Mouse (Mus musculus) lung, postnatal 0 days (tissue): ENCODE results near the gene Onecut3.

Source experiments
- CTCF ChIP-seq: IDR thresholded peaks from 2 replicates; pipeline ENCODE4 v1.5.1; 2016; ENCODE audit warnings: antibody characterized with exemption, mild to moderate bottlenecking
- EP300 ChIP-seq: IDR thresholded peaks from 2 replicates; pipeline ENCODE4 v1.6.1; 2016; ENCODE audit warnings: antibody characterized with exemption, mild to moderate bottlenecking, control low read depth

DNA sequence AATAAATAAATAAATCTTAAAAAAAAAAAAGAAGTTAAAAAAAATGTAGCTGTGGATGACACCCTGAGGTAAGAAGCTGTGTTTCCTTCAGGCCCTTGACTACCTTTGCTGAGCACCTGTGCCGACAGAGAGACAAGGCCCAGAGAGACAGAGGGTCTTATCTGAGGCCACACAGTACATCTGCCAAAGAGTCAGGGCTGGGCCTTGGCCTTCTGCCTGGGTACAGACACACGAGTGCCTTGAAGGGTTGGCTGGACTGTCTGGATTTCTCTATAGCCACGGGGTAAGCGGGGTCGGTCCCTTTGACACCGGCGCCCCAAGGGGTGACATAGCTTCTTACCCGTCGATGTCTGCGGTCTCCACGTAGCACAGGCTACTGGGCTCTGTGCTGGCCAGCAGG is 38.1 kb downstream of the Onecut3 start:
- no peak for TF ChIP-seq EP300
- no peak for TF ChIP-seq CTCF
